Mouse (Mus musculus): Measurements from ENCODE around the gene Lama4.

Gene Lama4

GRCm38 (mm10) chr10:39056050-39056449, 90.7 kb downstream of the Lama4 start:
- no peak for DNase-seq

- DNase-seq = peak; percentile 51
Observed at GRCm38 (mm10) chr10:39064732-39065131, 99.4 kb downstream of the Lama4 start.

- DNase-seq = no peak
Observed at GRCm38 (mm10) chr10:39065449-39065848, 100.1 kb downstream of the Lama4 start.

- no peak for DNase-seq
Observed at GRCm38 (mm10) chr10:39066061-39066460, 100.7 kb downstream of the Lama4 start.

- DNase-seq = peak; percentile 89
Observed at GRCm38 (mm10) chr10:39066962-39067361, 101.6 kb downstream of the Lama4 start.

GRCm38 (mm10) chr10:39072048-39072447, 106.7 kb downstream of the Lama4 start:
- DNase-seq = no peak

- DNase-seq = peak; percentile 50
Observed at GRCm38 (mm10) chr10:39096981-39097380, 131.7 kb downstream of the Lama4 start.

GRCm38 (mm10) chr10:39098746-39099145, 133.4 kb downstream of the Lama4 start:
- no peak for DNase-seq

GRCm38 (mm10) chr10:39104803-39105449, 139.6 kb downstream of the Lama4 start:
- no peak for DNase-seq

GRCm38 (mm10) chr10:39106413-39106812, 141.1 kb downstream of the Lama4 start:
- DNase-seq = no peak

GRCm38 (mm10) chr10:39106935-39107334, 141.6 kb downstream of the Lama4 start:
- no peak for DNase-seq

GRCm38 (mm10) chr10:39108837-39109488, 143.6 kb downstream of the Lama4 start:
- no peak for DNase-seq

- DNase-seq = no peak
Observed at GRCm38 (mm10) chr10:39109489-39109874, 144.2 kb downstream of the Lama4 start.

- DNase-seq = no peak
Observed at GRCm38 (mm10) chr10:39121412-39121811, 156.1 kb downstream of the Lama4 start.

GRCm38 (mm10) chr10:39133462-39134310, 168.4 kb downstream of the Lama4 start, which contains the start of the genes Fam229b and Tube1:
Gene Fam229b, minus strand, starts transcription at chr10:39133914.
Gene Tube1, plus strand, starts transcription at chr10:39133976.
- DNase-seq = peak; percentile 95

- no peak for DNase-seq
Observed at GRCm38 (mm10) chr10:39137766-39138165, 172.5 kb downstream of the Lama4 start.

- no peak for DNase-seq
Observed at GRCm38 (mm10) chr10:39138761-39139160, 173.4 kb downstream of the Lama4 start.

GRCm38 (mm10) chr10:39140843-39141242, 175.5 kb downstream of the Lama4 start:
- DNase-seq = no peak

GRCm38 (mm10) chr10:39141401-39141800, 176.1 kb downstream of the Lama4 start:
- no peak for DNase-seq

GRCm38 (mm10) chr10:39142216-39142615, 176.9 kb downstream of the Lama4 start:
- DNase-seq = no peak

- no peak for DNase-seq
Observed at GRCm38 (mm10) chr10:39156719-39157118, 191.4 kb downstream of the Lama4 start.

- DNase-seq = no peak
Observed at GRCm38 (mm10) chr10:39157321-39157720, 192.0 kb downstream of the Lama4 start.

GRCm38 (mm10) chr10:39158306-39158705, 193.0 kb downstream of the Lama4 start:
- no peak for DNase-seq
